Mouse (Mus musculus) right cerebral cortex, postnatal 4 days (tissue): Measurements from ENCODE around the gene Gria3.
A peak's percentile ranks its signal among the peaks of the same experiment; 100 is the strongest.

Experiments used
- DNase-seq: peaks from one replicate; pipeline ENCODE4 v3.0.0-alpha.2; 2022

Gria3 gene

DNA sequence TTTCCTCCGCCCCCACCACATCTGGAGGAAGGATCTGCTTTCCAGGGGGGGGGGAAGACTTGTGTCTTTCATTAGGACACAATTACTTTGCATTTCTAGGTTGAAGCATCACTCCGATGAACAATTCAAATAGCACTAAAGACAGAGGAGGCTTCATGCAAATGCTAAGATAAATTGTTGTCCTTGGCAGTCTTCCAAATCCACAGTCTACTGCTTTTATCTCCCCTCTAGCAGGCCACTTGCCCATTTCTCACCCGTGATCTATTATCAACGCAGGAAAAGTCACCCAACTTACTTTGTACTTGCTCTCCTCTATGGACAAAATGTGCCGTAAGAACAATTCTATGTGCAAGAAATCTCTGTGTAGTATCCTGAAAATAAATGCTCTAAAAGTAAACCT lies 178.1 kb downstream of the Gria3 start:
- no peak for DNase-seq

DNA sequence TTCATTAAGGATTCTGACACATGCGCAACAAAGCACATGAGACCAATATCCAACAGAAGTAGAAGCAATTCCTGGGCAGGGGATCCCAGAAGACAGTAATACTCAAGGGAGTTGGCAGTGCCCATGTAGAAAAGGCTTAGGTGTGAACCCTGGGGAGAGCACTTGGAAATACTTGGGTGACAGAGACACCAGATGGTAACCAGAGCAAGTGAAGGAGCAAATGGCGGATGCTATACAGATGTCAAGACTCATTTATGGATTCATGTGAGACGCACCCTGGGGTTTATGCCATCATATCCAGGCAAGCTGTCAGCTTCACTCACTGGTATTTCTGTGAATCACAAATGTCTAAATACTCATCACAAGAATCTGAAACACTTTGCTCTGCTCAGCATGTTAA lies 187.0 kb downstream of the Gria3 start:
- DNase-seq: no peak

DNA sequence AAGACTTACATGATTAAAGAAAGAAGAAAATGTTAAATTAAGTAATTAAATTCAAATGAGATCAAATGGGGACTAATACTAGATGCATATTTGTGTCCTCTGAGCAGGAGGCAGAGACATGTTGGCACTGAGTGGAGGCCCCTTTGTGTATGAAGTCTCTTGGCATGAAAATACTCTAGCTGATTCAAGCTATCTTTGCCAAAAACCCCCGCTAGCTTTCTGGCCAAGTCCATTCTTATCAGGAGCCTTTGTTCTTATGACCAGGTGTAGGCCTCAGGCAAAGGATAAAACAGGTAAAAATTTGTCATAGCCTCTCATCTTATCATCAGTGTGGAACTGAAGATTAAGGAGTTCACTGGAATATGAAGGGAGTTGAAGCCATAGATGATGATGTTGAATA lies 206.5 kb downstream of the Gria3 start:
- DNase-seq: no peak

DNA sequence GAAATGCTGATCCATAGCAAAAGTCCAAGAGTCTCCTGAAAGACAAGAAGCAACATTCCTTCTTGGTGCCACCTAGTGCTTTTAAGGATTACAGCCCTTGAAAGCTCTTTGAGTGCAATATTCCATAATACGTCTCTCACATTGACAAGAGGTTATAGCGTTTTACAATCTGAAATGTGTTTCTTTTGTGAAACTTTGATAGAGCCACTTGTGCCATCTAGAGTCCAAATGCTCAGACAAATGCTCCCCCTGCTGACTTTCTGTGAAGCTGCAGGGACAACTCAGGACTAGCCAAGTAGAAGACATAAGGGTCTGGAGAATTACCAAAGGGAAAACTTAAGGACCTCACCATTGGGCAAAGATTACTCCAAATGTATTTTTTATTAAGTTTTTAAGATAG lies 214.3 kb downstream of the Gria3 start:
- DNase-seq: peak; percentile 6

DNA sequence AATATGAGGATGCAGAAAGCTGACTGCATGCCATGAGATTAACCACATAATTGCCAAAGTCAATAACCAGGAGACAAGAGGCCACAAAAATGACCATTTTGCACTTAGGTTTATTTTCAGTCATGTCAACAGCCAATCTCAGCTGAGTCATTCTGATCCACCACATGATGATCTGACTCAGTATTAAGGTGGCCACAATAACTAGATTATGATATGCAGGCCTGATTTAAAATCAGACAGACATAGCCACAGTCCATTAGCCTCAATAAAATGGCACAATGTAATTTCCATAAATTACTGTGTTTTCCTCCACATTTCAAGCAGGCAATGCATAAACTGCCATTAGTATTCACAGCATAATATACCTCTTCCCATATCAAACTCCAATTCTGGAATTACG lies 216.3 kb downstream of the Gria3 start:
- DNase-seq: no peak

DNA sequence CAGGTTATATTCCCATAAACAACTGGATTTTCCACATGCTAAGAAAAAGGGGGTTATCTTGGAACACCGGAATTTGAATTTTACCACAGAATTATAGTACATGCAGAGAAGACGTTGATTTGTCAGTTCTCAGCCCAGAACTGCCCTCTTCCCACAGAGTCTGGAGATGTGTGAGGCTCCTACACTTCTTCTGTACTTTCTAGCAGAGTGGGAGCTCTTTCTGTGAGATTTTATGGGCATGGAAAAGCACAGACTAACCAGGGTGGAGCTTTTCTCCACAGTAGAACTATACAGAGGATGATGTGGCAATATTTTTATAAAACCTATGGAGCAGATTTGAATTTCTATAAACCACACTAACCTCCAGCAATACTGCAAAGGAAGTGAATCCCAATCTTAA lies 217.7 kb downstream of the Gria3 start:
- no peak for DNase-seq

DNA sequence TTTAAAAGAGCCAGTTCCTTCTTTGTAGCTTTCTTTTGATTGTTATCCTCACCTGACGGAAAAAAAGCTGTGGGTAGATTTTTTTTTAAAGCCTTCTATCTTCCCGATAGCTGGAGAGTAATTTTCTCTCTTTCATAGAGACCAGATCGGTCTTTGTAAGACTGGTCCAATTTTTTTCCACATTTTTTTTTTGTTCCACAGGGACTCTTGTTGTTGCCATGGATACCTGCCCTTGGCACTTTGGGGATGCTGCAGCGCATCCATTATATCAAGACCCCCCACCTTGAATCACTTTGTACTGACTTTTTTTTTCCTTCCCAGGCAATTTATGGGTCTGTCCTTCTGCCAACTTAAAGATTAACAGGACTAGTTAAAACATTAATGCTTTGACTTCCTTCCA lies 232.9 kb downstream of the Gria3 start:
- no peak for DNase-seq

DNA sequence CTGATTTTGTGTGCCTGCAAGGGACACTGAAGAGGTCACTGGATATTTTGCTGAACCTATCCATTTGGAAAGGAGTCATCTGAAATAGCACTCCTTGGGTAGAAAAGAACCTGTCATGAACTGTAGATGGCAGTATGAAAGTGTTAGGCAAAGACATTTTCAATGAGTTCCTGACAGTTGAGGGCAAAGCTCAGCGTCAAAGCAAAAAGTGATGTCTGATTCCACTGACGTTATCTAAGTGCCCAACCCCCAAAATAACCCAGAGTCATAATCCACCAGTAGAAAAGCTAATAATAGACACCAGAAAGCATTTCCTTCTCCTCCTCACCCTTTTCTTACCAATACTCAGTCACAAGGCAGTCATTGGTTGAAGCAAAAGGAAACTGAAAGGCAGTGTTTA lies 244.3 kb downstream of the Gria3 start:
- no peak for DNase-seq

DNA sequence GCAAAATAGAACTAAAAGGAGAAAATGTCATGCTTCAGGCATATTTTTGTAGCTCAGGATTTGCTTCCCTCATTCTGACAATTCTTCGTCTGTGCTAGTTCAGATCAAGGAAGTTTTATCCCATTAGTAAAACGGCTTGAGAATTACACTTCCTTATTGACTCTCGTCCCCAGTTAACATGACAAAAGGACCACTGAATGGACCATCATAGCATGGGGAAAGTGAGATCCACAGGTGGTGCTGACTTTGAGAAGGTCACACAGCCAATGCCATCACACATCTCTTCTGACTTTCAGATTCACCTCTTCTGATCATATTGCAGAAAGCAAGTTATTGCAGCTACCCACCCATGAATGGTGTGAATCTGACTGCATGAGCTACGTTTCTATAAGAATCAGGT lies 257.1 kb downstream of the Gria3 start:
- no peak for DNase-seq

DNA sequence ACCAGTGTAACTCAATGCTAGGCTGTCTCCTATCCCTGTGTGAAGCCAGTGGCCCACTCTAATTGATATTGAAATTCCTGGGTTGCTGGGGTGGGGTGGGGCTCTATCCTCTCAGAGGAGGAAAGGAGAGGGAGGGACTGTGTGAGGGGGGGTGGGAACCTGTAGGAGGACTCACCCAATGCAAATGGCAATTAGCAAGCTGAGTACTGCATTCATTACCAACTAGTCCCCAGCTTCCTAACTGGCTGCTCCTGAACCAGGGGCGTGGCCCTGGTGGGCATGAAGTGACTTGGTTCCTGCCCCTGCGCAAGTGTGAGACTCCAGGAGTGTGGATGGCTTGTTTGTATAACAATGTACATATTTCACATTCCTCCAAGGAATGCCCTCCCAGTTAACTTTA lies 288.2 kb downstream of the Gria3 start:
- DNase-seq: no peak

DNA sequence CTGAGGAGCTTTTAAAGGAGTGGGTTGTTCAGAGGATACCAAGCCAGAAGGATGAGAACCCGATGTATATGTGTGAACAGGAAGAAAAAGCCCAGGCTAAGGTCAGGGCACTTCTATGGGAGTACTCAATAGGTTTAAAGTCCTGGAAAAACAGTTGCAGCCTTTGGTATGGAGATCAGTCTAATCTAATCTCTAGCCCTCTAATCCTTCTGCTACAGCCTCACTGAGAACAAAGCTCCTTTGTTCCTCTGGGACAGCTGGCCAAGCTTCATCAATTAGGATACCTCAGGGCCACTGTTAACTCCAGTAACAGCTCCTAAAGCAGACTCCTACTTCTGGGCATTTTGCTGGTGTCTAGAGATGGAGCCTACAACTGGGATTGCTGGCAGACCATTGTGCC lies 291.4 kb downstream of the Gria3 start:
- no peak for DNase-seq
